Mouse (Mus musculus) myocyte (in vitro differentiated cells): Measurements from ENCODE around the gene Atxn7. TPM values are rescaled to one million over a fixed set of nuclear protein-coding genes. Genes with fewer than 3 reads are reported as not detected.
"Not testable (repeated sequence)": the region's sequence is repeated elsewhere in the genome, so short reads cannot be mapped to it uniquely, and the experiment has no call there.

Experiments
- H3K27me3 ChIP-seq: one replicate; pipeline ENCODE4 v1.6.1; 2011; ENCODE audit not compliant: control insufficient read depth, insufficient read depth, insufficient read length
- H3K36me3 ChIP-seq: one replicate; pipeline ENCODE4 v1.6.1; 2011; ENCODE audit not compliant: control insufficient read depth, insufficient read depth
- H3K4me2 ChIP-seq: one replicate; pipeline ENCODE4 v1.6.1; 2011; ENCODE audit warnings: low read depth, control low read depth
- H3K4me3 ChIP-seq: one replicate; pipeline ENCODE4 v1.5.1; 2011; ENCODE audit warnings: mild to moderate bottlenecking, control low read depth, moderate library complexity
- H3K79me2 ChIP-seq: one replicate; pipeline ENCODE4 v1.6.1; 2011; ENCODE audit not compliant: control insufficient read depth, insufficient read depth
- H3ac ChIP-seq: one replicate; pipeline ENCODE4 v1.6.1; 2011; ENCODE audit not compliant: control insufficient read depth, insufficient read length
- CEBPB ChIP-seq: IDR thresholded peaks from 2 replicates; pipeline ENCODE4 v1.6.1; 2011; ENCODE audit warnings: mild to moderate bottlenecking, moderate library complexity; ENCODE audit not compliant: poor library complexity, insufficient read depth, severe bottlenecking
- E2F4 ChIP-seq: IDR thresholded peaks from one replicate; pipeline ENCODE4 v1.6.1; 2011; ENCODE audit warnings: mild to moderate bottlenecking, control low read depth, moderate library complexity; ENCODE audit not compliant: insufficient read depth
- MAX ChIP-seq: IDR thresholded peaks from one replicate; pipeline ENCODE4 v1.6.1; 2011; ENCODE audit warnings: low read depth, mild to moderate bottlenecking, control low read depth
- MYOD1 ChIP-seq, 3 experiments: IDR thresholded peaks; one replicate each; pipeline ENCODE4 v1.6.1; 2011; ENCODE audit warnings: control low read depth in 2 of 3, low read depth in 2 of 3, mild to moderate bottlenecking in 2 of 3, moderate library complexity in 1 of 3; ENCODE audit not compliant: insufficient read length in 2 of 3, control insufficient read depth in 1 of 3
- MYOG ChIP-seq, 3 experiments: IDR thresholded peaks; one replicate each; pipeline ENCODE4 v1.6.1; 2011; ENCODE audit warnings: control low read depth in 2 of 3, low read depth in 2 of 3, mild to moderate bottlenecking in 2 of 3; ENCODE audit not compliant: insufficient read length in 2 of 3, control insufficient read depth in 1 of 3, insufficient read depth in 1 of 3
- POLR2A ChIP-seq: IDR thresholded peaks from one replicate; pipeline ENCODE4 v1.6.1; 2011; ENCODE audit warnings: low read depth, mild to moderate bottlenecking, control low read depth, moderate library complexity; ENCODE audit not compliant: insufficient read length
- POLR2AphosphoS2 ChIP-seq: IDR thresholded peaks from one replicate; pipeline ENCODE4 v1.6.1; 2011; ENCODE audit warnings: low read depth, control low read depth; ENCODE audit not compliant: insufficient read length
- REST ChIP-seq: IDR thresholded peaks from one replicate; pipeline ENCODE4 v1.6.1; 2011; ENCODE audit warnings: mild to moderate bottlenecking, control low read depth, moderate library complexity; ENCODE audit not compliant: insufficient read depth, insufficient read length
- SRF ChIP-seq: IDR thresholded peaks from one replicate; pipeline ENCODE4 v1.6.1; 2011; ENCODE audit warnings: low read depth; ENCODE audit not compliant: control insufficient read depth, insufficient read length
- TCF12 ChIP-seq: IDR thresholded peaks from one replicate; pipeline ENCODE4 v1.6.1; 2011; ENCODE audit warnings: mild to moderate bottlenecking, control low read depth; ENCODE audit not compliant: poor library complexity, insufficient read depth, severe bottlenecking
- TCF3 ChIP-seq: IDR thresholded peaks from one replicate; pipeline ENCODE4 v1.6.1; 2011; ENCODE audit warnings: low read depth, control low read depth; ENCODE audit not compliant: insufficient read length
- USF1 ChIP-seq: IDR thresholded peaks from one replicate; pipeline ENCODE4 v1.6.1; 2011; ENCODE audit warnings: low read depth, mild to moderate bottlenecking, control low read depth, moderate library complexity
- polyA plus RNA-seq: library from polyadenylated mRNA; unstranded; fragments of >200 nt; fragmentation: generic; extraction: Trizol; gene quantifications from one replicate; pipeline ENCODE4 v1.2.1, GENCODE M21; 2012; ENCODE audit warnings: missing spikeins

The Atxn7 gene
- polyA plus RNA-seq, 1 experiment = 1.4 TPM

- no peaks in the 10 kb centered on the region for H3K36me3 ChIP-seq
- no peak overlapping the region for H3K4me2 ChIP-seq
- no peaks in the 10 kb centered on the region for H3K79me2 ChIP-seq
- H3ac ChIP-seq = no peak overlapping the region
- TF ChIP-seq TCF12 = no peak
- TF ChIP-seq USF1 = no peak
- no peaks in the 10 kb centered on the region for H3K27me3 ChIP-seq
- no peak overlapping the region for H3K4me3 ChIP-seq
Measured at GRCm38 (mm10) chr14:13933290-13934051, 27.8 kb upstream of the Atxn7 start.

- TF ChIP-seq SRF (no peak), E2F4 (no peak), POLR2A (no peak)
- Histone ChIP-seq H3ac (no peak overlapping the region), H3K36me3 (no peaks in the 10 kb centered on the region), H3K27me3 (no peaks in the 10 kb centered on the region), H3K79me2 (no peaks in the 10 kb centered on the region), H3K4me3 (no peak overlapping the region), H3K4me2 (no peak overlapping the region)
Measured at GRCm38 (mm10) chr14:13934052-13934371, 27.2 kb upstream of the Atxn7 start.

- Histone ChIP-seq H3K36me3 (no peaks in the 10 kb centered on the region), H3K27me3 (no peaks in the 10 kb centered on the region), H3K79me2 (no peaks in the 10 kb centered on the region), H3K4me3 (no peak overlapping the region), H3ac (no peak overlapping the region), H3K4me2 (no peak overlapping the region)
- TF ChIP-seq CEBPB (no peak), TCF3 (no peak), SRF (no peak), MYOG (IDR thresholded peaks at IDR 0.05; ENCODE audit: control insufficient read depth in 1 of 3, insufficient read depth in 1 of 3, insufficient read length in 2 of 3, low read depth in 2 of 3) (no peak), USF1 (no peak), MAX (no peak), POLR2A (no peak), TCF12 (no peak), MYOD1 (IDR thresholded peaks at IDR 0.05; ENCODE audit: control insufficient read depth in 1 of 3, insufficient read length in 2 of 3, low read depth in 2 of 3) (no peak), POLR2AphosphoS2 (no peak), REST (no peak), E2F4 (no peak)
Measured at GRCm38 (mm10) chr14:13944686-13945085, 16.6 kb upstream of the Atxn7 start.

GRCm38 (mm10) chr14:13948345-13948744 is 12.9 kb upstream of the Atxn7 start:
- H3K4me2 ChIP-seq = no peak overlapping the region
- H3K27me3 ChIP-seq = no peaks in the 10 kb centered on the region
- peaks cover 16% of the 10 kb centered on the region for H3K36me3 ChIP-seq
- H3ac ChIP-seq = no peak overlapping the region
- H3K4me3 ChIP-seq = no peak overlapping the region
- no peak for TF ChIP-seq E2F4
- no peak for TF ChIP-seq USF1
- no peak for TF ChIP-seq REST
- no peaks in the 10 kb centered on the region for H3K79me2 ChIP-seq

- TF ChIP-seq MYOG (IDR thresholded peaks at IDR 0.05; ENCODE audit: control insufficient read depth in 1 of 3, insufficient read depth in 1 of 3, insufficient read length in 2 of 3, low read depth in 2 of 3) (no peak), REST (no peak), MYOD1 (IDR thresholded peaks at IDR 0.05; ENCODE audit: control insufficient read depth in 1 of 3, insufficient read length in 2 of 3, low read depth in 2 of 3) (no peak), CEBPB (no peak), TCF3 (no peak), E2F4 (no peak), MAX (no peak), POLR2A (no peak), SRF (no peak), TCF12 (no peak), USF1 (no peak), POLR2AphosphoS2 (no peak)
- Histone ChIP-seq H3K27me3 (no peaks in the 10 kb centered on the region), H3K36me3 (peaks cover 22% of the 10 kb centered on the region), H3K4me2 (no peak overlapping the region), H3ac (no peak overlapping the region), H3K4me3 (no peak overlapping the region), H3K79me2 (peaks cover 6% of the 10 kb centered on the region)
Measured at GRCm38 (mm10) chr14:13950401-13950800, 10.8 kb upstream of the Atxn7 start.

GRCm38 (mm10) chr14:13952151-13952550 is 9.1 kb upstream of the Atxn7 start:
- H3ac ChIP-seq, H3K4me3 ChIP-seq, H3K27me3 ChIP-seq, H3K4me2 ChIP-seq: not testable (repeated sequence)
- H3K36me3 ChIP-seq = peaks cover 22% of the 10 kb centered on the region
- H3K79me2 ChIP-seq = peaks cover 10% of the 10 kb centered on the region
